Mouse (Mus musculus) mature B cell (primary cell): ENCODE measurements around the gene Chchd3.

Source experiments
- in situ Hi-C: fragments of 300-500 bp; cut with MboI; formaldehyde crosslinking; loops from 2 replicates; pipeline ENCODE4 v1.14.3; 2019

Chchd3 gene

DNA sequence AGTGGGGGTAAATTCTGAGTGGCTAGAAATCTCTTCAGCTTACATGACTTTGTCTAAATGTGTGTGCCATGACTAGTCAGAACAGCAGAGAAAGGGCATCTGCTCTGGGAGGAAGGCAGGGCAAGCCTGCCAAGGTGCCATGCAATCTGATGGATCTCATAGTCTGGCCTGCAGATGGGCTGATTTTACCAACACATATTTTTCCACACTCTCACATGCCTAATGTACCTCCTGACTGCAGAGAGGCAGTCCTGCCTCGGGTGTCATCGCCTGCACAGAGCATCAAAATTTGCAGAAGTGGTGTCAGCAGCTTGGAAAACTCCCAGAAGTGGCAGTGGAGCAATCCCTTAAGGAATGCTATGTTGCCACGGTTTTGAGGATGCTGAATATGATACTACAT, 55.5 kb downstream of the Chchd3 start:
- in situ Hi-C loops: no loop called here

DNA sequence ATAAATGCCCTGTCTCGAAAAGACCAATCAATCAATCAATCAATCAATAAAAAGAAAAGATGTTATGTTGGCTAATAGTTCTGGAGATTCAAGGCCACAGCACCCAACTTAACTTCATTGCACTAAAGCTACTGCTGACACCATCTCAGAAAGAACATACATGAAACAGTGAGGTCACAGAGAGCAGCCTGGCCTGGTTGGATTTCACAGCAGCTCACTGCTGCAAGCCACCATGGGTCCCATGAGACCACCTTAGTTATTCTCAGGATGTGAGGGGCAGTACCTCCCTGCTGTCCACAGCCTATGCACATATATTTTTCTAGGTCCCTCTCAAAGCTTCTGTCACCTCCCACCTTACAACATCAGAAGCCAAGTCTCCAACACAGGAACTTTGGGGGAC, 57.1 kb downstream of the Chchd3 start:
- in situ Hi-C loops: no loop called here

GRCm38 (mm10) chr6:33001271-33001670, 58.8 kb downstream of the Chchd3 start:
- in situ Hi-C loops: no loop called here

DNA sequence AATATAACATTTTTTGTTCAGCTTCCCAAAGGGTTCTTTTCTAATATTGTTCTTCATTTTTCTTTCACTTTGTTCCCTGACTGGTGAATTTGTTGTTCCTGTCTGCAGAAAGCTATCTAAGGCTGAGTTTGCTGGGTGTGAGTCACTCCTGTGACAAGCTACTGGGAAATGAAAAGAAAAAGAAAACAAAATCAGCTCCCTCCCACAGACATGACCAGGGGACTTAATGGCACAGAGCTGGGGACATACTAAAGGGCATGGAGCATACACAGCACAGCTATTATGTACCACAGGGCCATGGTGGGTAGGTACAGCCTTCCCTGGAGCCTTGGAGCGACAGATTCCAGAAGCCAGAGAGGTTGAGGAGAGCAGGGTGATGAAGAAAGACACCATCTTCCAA, 63.5 kb downstream of the Chchd3 start:
- in situ Hi-C loops: no loop called here

- in situ Hi-C loops: no loop called here
These were observed 66.2 kb downstream of the Chchd3 start for GRCm38 (mm10) chr6:32993847-32994246.

- in situ Hi-C loops: no loop called here
These were observed 69.9 kb downstream of the Chchd3 start for GRCm38 (mm10) chr6:32990061-32990633.

DNA sequence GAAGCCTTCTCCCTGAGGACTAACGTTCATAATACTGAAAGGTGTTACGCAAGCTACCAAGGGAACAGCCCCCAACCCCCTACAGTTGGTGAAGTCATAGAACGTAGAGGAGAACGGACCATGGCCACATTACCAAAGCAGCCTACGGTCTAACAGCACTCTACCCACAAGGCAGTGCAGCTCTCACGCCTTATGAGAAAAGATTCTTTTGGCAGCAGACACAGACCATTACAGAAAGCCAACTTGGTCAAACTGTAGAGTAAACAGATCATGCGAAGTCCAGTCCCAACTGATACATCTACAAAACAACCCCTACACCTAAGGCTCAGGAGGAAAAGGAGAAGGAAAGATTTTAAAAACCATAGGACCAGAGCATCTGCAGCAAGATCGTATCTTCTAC, 71.5 kb downstream of the Chchd3 start:
- in situ Hi-C loops: no loop called here

DNA sequence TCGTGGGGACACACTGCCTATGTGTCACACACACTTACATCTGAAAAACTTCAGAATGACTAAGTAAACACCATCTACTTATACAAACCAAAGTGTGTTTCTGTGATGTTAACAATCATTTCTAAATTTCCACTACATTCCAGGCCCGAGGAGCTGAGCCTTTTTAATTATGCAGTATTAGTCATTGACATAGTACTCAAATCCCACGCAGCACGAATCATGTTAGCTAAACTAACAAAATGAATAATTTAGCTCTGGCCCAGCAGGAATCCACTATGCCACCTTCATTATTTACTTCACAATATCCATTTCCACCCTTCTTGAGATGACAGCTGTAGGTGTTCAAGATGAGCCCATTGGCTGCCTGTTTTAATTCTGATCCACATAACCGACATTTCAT, 76.2 kb downstream of the Chchd3 start:
- in situ Hi-C loops: no loop called here

GRCm38 (mm10) chr6:32981253-32981652, 78.8 kb downstream of the Chchd3 start:
- in situ Hi-C loops: no loop called here

DNA sequence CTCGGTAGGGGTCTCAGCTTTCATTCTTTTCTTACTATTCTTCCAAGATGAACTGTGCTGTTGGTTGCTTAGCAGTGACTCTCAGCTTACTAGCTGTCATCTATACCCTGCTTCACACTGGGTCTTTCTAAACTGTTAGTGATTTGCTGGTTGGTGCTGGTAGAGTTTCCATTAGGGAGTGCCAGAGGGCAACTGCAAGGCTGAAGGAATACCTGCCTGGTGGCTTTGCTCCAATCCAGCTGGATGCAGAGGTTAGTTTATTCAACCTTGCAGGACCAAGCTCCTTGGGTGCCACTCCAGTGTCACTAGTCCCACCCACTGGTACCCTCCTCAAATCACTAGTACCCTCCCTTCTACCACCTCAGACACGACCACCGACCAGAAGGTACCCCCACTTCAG, 81.2 kb downstream of the Chchd3 start:
- in situ Hi-C loops: no loop called here

DNA sequence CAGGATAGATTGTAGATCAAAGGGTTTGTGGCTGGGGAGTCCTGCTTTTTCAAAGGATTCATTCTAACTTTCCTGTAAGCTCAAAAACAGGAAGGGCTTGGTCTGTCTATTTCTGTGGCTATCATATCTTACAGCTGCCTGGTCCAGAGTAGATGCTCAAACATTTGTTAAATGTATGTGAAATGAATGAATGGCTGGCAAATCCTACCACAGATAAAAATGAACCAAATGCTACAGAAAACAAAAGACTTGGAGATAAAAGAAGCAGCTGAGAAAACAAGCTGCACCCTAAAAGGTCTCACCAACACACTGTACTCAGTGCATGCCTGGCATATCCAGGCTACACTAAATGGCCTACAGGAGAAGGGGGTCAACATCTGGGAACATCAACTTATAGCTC, 88.1 kb downstream of the Chchd3 start:
- in situ Hi-C loops: no loop called here

DNA sequence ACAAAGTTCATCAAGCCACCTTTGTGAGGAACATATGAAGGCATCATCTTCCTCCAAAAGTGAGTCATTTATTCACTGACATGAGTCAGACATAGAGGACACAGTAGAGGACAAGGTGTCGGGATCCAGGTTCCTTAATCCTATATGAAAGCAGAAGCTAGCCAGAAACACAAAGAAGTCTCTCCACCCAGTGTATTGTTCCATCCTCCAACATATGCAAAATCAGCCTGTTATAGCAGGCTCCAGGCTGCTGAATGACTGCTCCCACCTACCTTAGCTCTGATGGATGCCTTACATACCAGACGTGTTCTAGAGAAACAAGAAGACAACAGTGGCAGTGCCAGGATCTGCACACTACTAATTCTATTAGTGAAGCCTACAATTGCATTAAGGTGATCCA, 91.1 kb downstream of the Chchd3 start:
- in situ Hi-C loops: no loop called here

GRCm38 (mm10) chr6:32962048-32962447, 98.0 kb downstream of the Chchd3 start:
- in situ Hi-C loops: no loop called here

- in situ Hi-C loops: no loop called here
These were observed 98.6 kb downstream of the Chchd3 start for GRCm38 (mm10) chr6:32961477-32961876.

DNA sequence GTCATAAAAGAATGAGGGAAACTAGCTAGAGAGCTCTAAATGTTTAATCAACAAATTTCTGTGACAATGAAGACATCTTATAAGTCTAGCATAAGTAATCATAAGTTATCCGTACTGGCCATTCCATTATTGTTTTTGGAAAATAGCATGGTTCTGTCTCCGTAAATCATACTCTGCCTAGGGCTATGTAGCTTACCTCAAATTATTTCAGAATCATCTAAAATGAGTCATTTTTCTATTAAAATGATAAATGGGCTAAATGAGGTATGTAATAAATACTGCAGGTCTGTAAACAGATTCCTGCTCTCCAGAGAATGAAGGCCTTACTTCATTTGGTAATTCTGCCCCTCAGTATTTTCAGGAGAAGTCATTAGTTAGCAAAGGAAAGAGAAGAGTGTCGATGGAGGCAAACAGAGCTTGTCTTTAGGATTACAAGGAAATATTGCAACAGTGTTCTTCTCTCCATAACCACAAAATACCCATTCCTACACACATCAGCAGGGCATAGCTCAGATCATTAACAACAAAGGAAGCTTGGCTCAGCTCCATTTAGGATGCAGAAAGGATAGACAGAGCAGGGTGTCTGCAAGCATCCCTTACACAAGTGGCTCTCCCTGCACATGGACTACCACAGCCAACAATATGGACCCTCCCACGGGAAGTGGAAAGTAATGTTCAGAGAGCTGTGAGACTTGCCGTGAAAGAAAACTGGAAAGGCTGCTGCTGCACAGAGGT, 100.1 kb downstream of the Chchd3 start:
- in situ Hi-C loops: no loop called here

- in situ Hi-C loops: no loop called here
These were observed 104.6 kb downstream of the Chchd3 start for GRCm38 (mm10) chr6:32955481-32955880.

GRCm38 (mm10) chr6:32950973-32951372, 109.1 kb downstream of the Chchd3 start:
- in situ Hi-C loops: no loop called here

- in situ Hi-C loops: no loop called here
These were observed 110.4 kb downstream of the Chchd3 start for GRCm38 (mm10) chr6:32949702-32950101.

GRCm38 (mm10) chr6:32947225-32947624, 112.8 kb downstream of the Chchd3 start:
- in situ Hi-C loops: no loop called here

GRCm38 (mm10) chr6:32944956-32945355, 115.1 kb downstream of the Chchd3 start:
- in situ Hi-C loops: no loop called here

DNA sequence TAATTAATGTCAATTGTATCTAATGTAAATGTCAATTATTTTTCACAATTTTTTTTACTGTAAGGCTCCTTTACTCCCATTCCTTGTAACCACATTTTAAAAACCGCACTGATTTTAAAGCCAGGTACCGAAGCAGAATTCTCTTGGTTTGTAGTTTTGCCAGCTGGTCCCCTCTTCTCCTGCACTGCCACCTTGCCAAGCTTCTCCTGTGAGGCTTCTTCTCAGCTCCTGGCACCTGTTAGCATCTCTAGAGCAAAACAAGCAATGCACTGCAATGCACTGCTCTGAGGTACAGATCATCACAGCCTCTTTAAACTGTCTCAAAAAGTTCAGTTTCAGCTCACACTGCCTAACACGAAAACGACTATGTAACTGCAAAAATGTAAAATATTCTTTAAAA, 116.4 kb downstream of the Chchd3 start:
- in situ Hi-C loops: no loop called here

- in situ Hi-C loops: no loop called here
These were observed 119.8 kb downstream of the Chchd3 start for GRCm38 (mm10) chr6:32940299-32940698.

DNA sequence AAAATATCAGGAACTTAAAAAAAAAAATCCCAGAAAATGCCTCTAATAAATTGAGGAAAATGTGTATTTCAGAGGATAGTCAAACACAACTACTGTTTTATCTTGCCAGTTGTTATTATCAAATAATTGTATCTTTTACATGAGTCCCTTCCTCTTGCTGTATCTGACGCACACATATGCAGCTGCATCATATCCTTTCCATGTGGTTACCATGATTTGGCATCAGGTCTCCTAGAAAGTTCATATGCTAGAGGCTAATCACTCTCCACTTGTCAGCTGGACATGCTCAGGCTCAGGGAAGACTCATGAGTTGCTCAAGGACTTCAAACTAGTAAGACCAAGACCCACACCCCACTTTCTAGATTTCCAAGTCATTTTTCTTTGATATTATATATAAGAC, 122.4 kb downstream of the Chchd3 start:
- in situ Hi-C loops: no loop called here

- in situ Hi-C loops: no loop called here
These were observed 123.3 kb downstream of the Chchd3 start for GRCm38 (mm10) chr6:32936794-32937193.
